Mouse (Mus musculus): Measurements from ENCODE around the gene BC051142. TPM values are rescaled to one million over a fixed set of nuclear protein-coding genes. Genes with fewer than 3 reads are reported as not detected.
A peak's percentile ranks its signal among the peaks of the same experiment; 100 is the strongest.

Gene BC051142
- polyA plus RNA-seq, 1 experiment from 2014 or later: not detected

- no peak for ATAC-seq (ENCODE audit: insufficient read depth)
- Histone ChIP-seq H3K36me3 (replicated peaks) (no peaks in the 10 kb centered on the region), H3K9me3 (replicated peaks) (no peaks in the 10 kb centered on the region), H3K27ac (replicated peaks) (no peak overlapping the region), H3K9ac (no peak overlapping the region), H3K4me3 (replicated peaks) (no peak overlapping the region), H3K27me3 (no peaks in the 10 kb centered on the region), H3K4me1 (replicated peaks) (no peaks in the 10 kb centered on the region), H3K4me2 (no peak overlapping the region)
- 38% methylated on average over 6 of the region's 6 CpGs for WGBS (ENCODE audit: insufficient replicate concordance)
These were observed 21.0 kb upstream of the BC051142 start for GRCm38 (mm10) chr17:34377450-34378209.

- WGBS (ENCODE audit: insufficient replicate concordance): 60% methylated on average over 2 of the region's 2 CpGs
- no peak for ATAC-seq (ENCODE audit: insufficient read depth)
These were observed 19.9 kb upstream of the BC051142 start for GRCm38 (mm10) chr17:34378716-34379115.

GRCm38 (mm10) chr17:34379451-34379850 is 19.2 kb upstream of the BC051142 start:
- no peak for ATAC-seq (ENCODE audit: insufficient read depth)
- H3K27me3 ChIP-seq: no peaks in the 10 kb centered on the region
- no peaks in the 10 kb centered on the region for H3K4me1 ChIP-seq (replicated peaks)
- no peak overlapping the region for H3K9ac ChIP-seq
- H3K4me3 ChIP-seq (replicated peaks): no peak overlapping the region
- no peaks in the 10 kb centered on the region for H3K36me3 ChIP-seq (replicated peaks)
- H3K27ac ChIP-seq (replicated peaks): no peak overlapping the region
- no peaks in the 10 kb centered on the region for H3K9me3 ChIP-seq (replicated peaks)
- WGBS (ENCODE audit: insufficient replicate concordance): 76% methylated on average over 7 of the region's 7 CpGs
- no peak overlapping the region for H3K4me2 ChIP-seq

More at GRCm38 (mm10) chr17:34378716-34379115, 19.9 kb upstream of the BC051142 start:
- Histone ChIP-seq H3K27me3 (no peaks in the 10 kb centered on the region), H3K4me2 (no peak overlapping the region), H3K27ac (replicated peaks) (no peak overlapping the region), H3K4me3 (replicated peaks) (no peak overlapping the region), H3K36me3 (replicated peaks) (no peaks in the 10 kb centered on the region), H3K9ac (no peak overlapping the region), H3K4me1 (replicated peaks) (no peaks in the 10 kb centered on the region), H3K9me3 (replicated peaks) (no peaks in the 10 kb centered on the region)

- H3K36me3 ChIP-seq (replicated peaks): no peaks in the 10 kb centered on the region
- H3K4me1 ChIP-seq (replicated peaks): no peaks in the 10 kb centered on the region
- no peak overlapping the region for H3K4me3 ChIP-seq (replicated peaks)
- no peak overlapping the region for H3K9ac ChIP-seq
- H3K9me3 ChIP-seq (replicated peaks): no peaks in the 10 kb centered on the region
- H3K27ac ChIP-seq (replicated peaks): no peak overlapping the region
- H3K4me2 ChIP-seq: no peak overlapping the region
- no peaks in the 10 kb centered on the region for H3K27me3 ChIP-seq
- WGBS (ENCODE audit: insufficient replicate concordance): 60% methylated on average over 11 of the region's 11 CpGs
- ATAC-seq (ENCODE audit: insufficient read depth): no peak
These were observed 16.7 kb upstream of the BC051142 start for GRCm38 (mm10) chr17:34381876-34382275.

GRCm38 (mm10) chr17:34383212-34383611 is 15.4 kb upstream of the BC051142 start:
- Histone ChIP-seq H3K27me3 (no peaks in the 10 kb centered on the region), H3K9me3 (replicated peaks) (no peaks in the 10 kb centered on the region), H3K4me2 (no peak overlapping the region), H3K4me1 (replicated peaks) (no peaks in the 10 kb centered on the region), H3K36me3 (replicated peaks) (no peaks in the 10 kb centered on the region), H3K27ac (replicated peaks) (no peak overlapping the region), H3K9ac (no peak overlapping the region), H3K4me3 (replicated peaks) (no peak overlapping the region)
- WGBS (ENCODE audit: insufficient replicate concordance): 68% methylated on average over 7 of the region's 7 CpGs
- ATAC-seq (ENCODE audit: insufficient read depth): no peak

- WGBS (ENCODE audit: insufficient replicate concordance): 53% methylated on average over 3 of the region's 3 CpGs
- no peak overlapping the region for H3K4me3 ChIP-seq (replicated peaks)
- ATAC-seq (ENCODE audit: insufficient read depth): no peak
These were observed 13.9 kb upstream of the BC051142 start for GRCm38 (mm10) chr17:34384699-34385098.

GRCm38 (mm10) chr17:34386656-34387055 is 12.0 kb upstream of the BC051142 start:
- Histone ChIP-seq H3K27ac (replicated peaks) (no peak overlapping the region), H3K9me3 (replicated peaks) (no peaks in the 10 kb centered on the region), H3K4me3 (replicated peaks) (no peak overlapping the region), H3K4me2 (no peak overlapping the region), H3K27me3 (peaks cover 10% of the 10 kb centered on the region), H3K4me1 (replicated peaks) (no peaks in the 10 kb centered on the region), H3K36me3 (replicated peaks) (no peaks in the 10 kb centered on the region), H3K9ac (no peak overlapping the region)
- ATAC-seq (ENCODE audit: insufficient read depth): no peak
- WGBS (ENCODE audit: insufficient replicate concordance): 15% methylated on average over 2 of the region's 2 CpGs

More at GRCm38 (mm10) chr17:34384699-34385098, 13.9 kb upstream of the BC051142 start:
- no peaks in the 10 kb centered on the region for H3K4me1 ChIP-seq (replicated peaks)
- H3K9me3 ChIP-seq (replicated peaks): no peaks in the 10 kb centered on the region
- no peak overlapping the region for H3K27ac ChIP-seq (replicated peaks)
- 0 out of 2 replicates have a peak, but pooled peaks cover 3% of the 10 kb centered on the region for H3K27me3 ChIP-seq
- no peak overlapping the region for H3K9ac ChIP-seq
- H3K36me3 ChIP-seq (replicated peaks): no peaks in the 10 kb centered on the region
- no peak overlapping the region for H3K4me2 ChIP-seq

- H3K4me1 ChIP-seq (replicated peaks): no peaks in the 10 kb centered on the region
- H3K27me3 ChIP-seq: peaks cover 20% of the 10 kb centered on the region
- no peaks in the 10 kb centered on the region for H3K36me3 ChIP-seq (replicated peaks)
- H3K4me2 ChIP-seq: no peak overlapping the region
- no peak for ATAC-seq (ENCODE audit: insufficient read depth)
- H3K9ac ChIP-seq: no peak overlapping the region
- 20% methylated on average over 4 of the region's 4 CpGs for WGBS (ENCODE audit: insufficient replicate concordance)
- H3K4me3 ChIP-seq (replicated peaks): no peak overlapping the region
- no peaks in the 10 kb centered on the region for H3K9me3 ChIP-seq (replicated peaks)
- no peak overlapping the region for H3K27ac ChIP-seq (replicated peaks)
These were observed 10.1 kb upstream of the BC051142 start for GRCm38 (mm10) chr17:34388513-34388912.

- no peaks in the 10 kb centered on the region for H3K36me3 ChIP-seq (replicated peaks)
- H3K27ac ChIP-seq (replicated peaks): no peak overlapping the region
- 33% methylated on average over 7 of the region's 7 CpGs for WGBS (ENCODE audit: insufficient replicate concordance)
- H3K4me3 ChIP-seq (replicated peaks): no peak overlapping the region
- peaks cover 20% of the 10 kb centered on the region for H3K27me3 ChIP-seq
- no peaks in the 10 kb centered on the region for H3K9me3 ChIP-seq (replicated peaks)
- no peak overlapping the region for H3K4me2 ChIP-seq
- no peak overlapping the region for H3K9ac ChIP-seq
- ATAC-seq (ENCODE audit: insufficient read depth): no peak
- no peaks in the 10 kb centered on the region for H3K4me1 ChIP-seq (replicated peaks)
These were observed 7.1 kb upstream of the BC051142 start for GRCm38 (mm10) chr17:34391507-34391906.

- Histone ChIP-seq H3K9ac (no peak overlapping the region), H3K36me3 (replicated peaks) (no peaks in the 10 kb centered on the region), H3K4me2 (peak overlapping the region; percentile 49), H3K4me3 (replicated peaks) (0 out of 2 replicates have a peak overlapping the region, but pooled peaks have one; percentile 5), H3K27me3 (peaks cover 20% of the 10 kb centered on the region), H3K4me1 (replicated peaks) (no peaks in the 10 kb centered on the region), H3K9me3 (replicated peaks) (no peaks in the 10 kb centered on the region), H3K27ac (replicated peaks) (no peak overlapping the region)
- WGBS (ENCODE audit: insufficient replicate concordance): 1% methylated on average over 24 of the region's 24 CpGs
- ATAC-seq (ENCODE audit: insufficient read depth): no peak
These were observed 6.3 kb upstream of the BC051142 start for GRCm38 (mm10) chr17:34392321-34392720.

- H3K9ac ChIP-seq: no peak overlapping the region
- no peaks in the 10 kb centered on the region for H3K36me3 ChIP-seq (replicated peaks)
- H3K27ac ChIP-seq (replicated peaks): no peak overlapping the region
- 0 out of 2 replicates have a peak, but pooled peaks cover 4% of the 10 kb centered on the region for H3K4me1 ChIP-seq (replicated peaks)
- no peak overlapping the region for H3K4me2 ChIP-seq
- 52% methylated on average over 5 of the region's 5 CpGs for WGBS (ENCODE audit: insufficient replicate concordance)
- peaks cover 25% of the 10 kb centered on the region for H3K27me3 ChIP-seq
- no peak overlapping the region for H3K4me3 ChIP-seq (replicated peaks)
- no peak for ATAC-seq (ENCODE audit: insufficient read depth)
- no peaks in the 10 kb centered on the region for H3K9me3 ChIP-seq (replicated peaks)
These were observed 1.3 kb upstream of the BC051142 start for GRCm38 (mm10) chr17:34397357-34397756.

Data from liver, embryonic 15.5 days (tissue).